8 mouse cellular contexts compared by ENCODE assay signal in genomic region chr17:32505851-32506728, GRCm38 (mm10). TPM values are rescaled to one million over a fixed set of nuclear protein-coding genes. Genes with fewer than 3 reads are reported as not detected.
DNase-seq lines count a peak whose midpoint lies in the region; ATAC-seq and TF ChIP-seq lines count a peak whose summit lies in the region.

Gene Cyp4f17, plus strand, starts transcription at chr17:32506050.

- no peaks in the 10 kb centered on the region for H3K9me3 ChIP-seq in forebrain, embryonic 15.5 days
- no peaks in the 10 kb centered on the region for H3K9me3 ChIP-seq in hindbrain, embryonic 11.5 days (ENCODE audit: control insufficient read depth, low read length)
- no peaks in the 10 kb centered on the region for H3K9me3 ChIP-seq in limb, embryonic 14.5 days (ENCODE audit: control insufficient read depth, low read length)
- H3K9me3 ChIP-seq in midbrain, embryonic 13.5 days = no peaks in the 10 kb centered on the region

- no peaks in the 10 kb centered on the region for H3K36me3 ChIP-seq in forebrain, embryonic 15.5 days
- no peaks in the 10 kb centered on the region for H3K36me3 ChIP-seq in hindbrain, embryonic 11.5 days (ENCODE audit: control insufficient read depth, insufficient read depth, low read length)
- peaks cover 7% of the 10 kb centered on the region for H3K36me3 ChIP-seq in limb, embryonic 14.5 days (ENCODE audit: control insufficient read depth, insufficient read depth, low read length)
- 0 out of 2 replicates have a peak, but pooled peaks cover 3% of the 10 kb centered on the region for H3K36me3 ChIP-seq in midbrain, embryonic 13.5 days

- WGBS in cerebellum, adult 2 months = 4% methylated on average over 30 of the region's 30 CpGs
- WGBS in forebrain, embryonic 15.5 days = under 1% methylated on average over 28 of the region's 30 CpGs
- WGBS in hindbrain, embryonic 11.5 days = under 1% methylated on average over 30 of the region's 30 CpGs
- WGBS in limb, embryonic 14.5 days = under 1% methylated on average over 29 of the region's 30 CpGs
- WGBS in midbrain, embryonic 13.5 days = under 1% methylated on average over 30 of the region's 30 CpGs

- H3K4me1 ChIP-seq in cerebellum, adult 2 months (ENCODE audit: control insufficient read depth, insufficient read depth, low read length) = no peaks in the 10 kb centered on the region; the same call in 1 of the 2 replicates
- peaks cover 20% of the 10 kb centered on the region for H3K4me1 ChIP-seq in forebrain, embryonic 15.5 days
- no peaks in the 10 kb centered on the region; the same call in 1 of the 2 replicates for H3K4me1 ChIP-seq in hindbrain, embryonic 11.5 days (replicated peaks; ENCODE audit: control insufficient read depth, insufficient read depth, low read length)
- H3K4me1 ChIP-seq in limb, embryonic 14.5 days (ENCODE audit: control insufficient read depth, insufficient read depth, low read length) = peaks cover 9% of the 10 kb centered on the region; the same call in 1 of the 2 replicates
- H3K4me1 ChIP-seq in midbrain, embryonic 13.5 days (replicated peaks) = peaks cover 26% of the 10 kb centered on the region

- no peak for TF ChIP-seq CTCF in cerebellum, adult 2 months (IDR thresholded peaks at IDR 0.05; ENCODE audit: borderline replicate concordance, insufficient read depth, low read depth, low read length)

- ATAC-seq in forebrain, embryonic 15.5 days (replicated peaks) = peak; percentile 90
- ATAC-seq in hindbrain, embryonic 11.5 days (ENCODE audit: low FRiP score) = peak; percentile 96
- ATAC-seq in limb, embryonic 14.5 days (ENCODE audit: low FRiP score, low read depth) = peak; percentile 94
- peak; percentile 91 for ATAC-seq in midbrain, embryonic 13.5 days

- peak within 1 kb of the TSS; percentile 39 for H3K4me3 ChIP-seq in cerebellum, adult 2 months (replicated peaks; ENCODE audit: insufficient read depth, low read depth, low read length)
- peak within 1 kb of the TSS; percentile 52 for H3K4me3 ChIP-seq in forebrain, embryonic 15.5 days
- peak within 1 kb of the TSS; percentile 48 for H3K4me3 ChIP-seq in hindbrain, embryonic 11.5 days (ENCODE audit: low read depth, low read length)
- peak within 1 kb of the TSS; percentile 52 for H3K4me3 ChIP-seq in limb, embryonic 14.5 days (replicated peaks; ENCODE audit: low read length)
- peak within 1 kb of the TSS; percentile 54 for H3K4me3 ChIP-seq in midbrain, embryonic 13.5 days (replicated peaks)

- H3K9ac ChIP-seq in forebrain, embryonic 15.5 days (replicated peaks) = peak within 1 kb of the TSS; percentile 53
- H3K9ac ChIP-seq in hindbrain, embryonic 11.5 days (ENCODE audit: low read depth, low read length) = peak within 1 kb of the TSS; percentile 60
- H3K9ac ChIP-seq in limb, embryonic 14.5 days (ENCODE audit: low read depth, low read length, severe bottlenecking) = peak within 1 kb of the TSS; percentile 70
- peak within 1 kb of the TSS; percentile 70 for H3K9ac ChIP-seq in midbrain, embryonic 13.5 days (replicated peaks)

- 0 out of 2 replicates have a peak, but pooled peaks have one; percentile 10 for TF ChIP-seq POLR2A in cerebellum, adult 2 months (IDR thresholded peaks at IDR 0.05; ENCODE audit: borderline replicate concordance, insufficient read depth, low read length)
- TF ChIP-seq POLR2A in limb, embryonic 14.5 days (IDR thresholded peaks at IDR 0.05; ENCODE audit: borderline replicate concordance, extremely low read depth, insufficient read depth, insufficient read length) = peak; percentile 55; the same call in 1 of the 2 replicates

- peak within 1 kb of the TSS; percentile 86 for H3K4me2 ChIP-seq in forebrain, embryonic 15.5 days (replicated peaks)
- peak within 1 kb of the TSS; percentile 85 for H3K4me2 ChIP-seq in hindbrain, embryonic 11.5 days (replicated peaks; ENCODE audit: low read depth, low read length)
- peak within 1 kb of the TSS; percentile 78 for H3K4me2 ChIP-seq in limb, embryonic 14.5 days (replicated peaks; ENCODE audit: low read depth, low read length, severe bottlenecking)
- H3K4me2 ChIP-seq in midbrain, embryonic 13.5 days (replicated peaks) = peak within 1 kb of the TSS; percentile 78

- no peaks in the 10 kb centered on the region for H3K27me3 ChIP-seq in cerebellum, adult 2 months (ENCODE audit: control insufficient read depth, insufficient read depth, low read length)
- H3K27me3 ChIP-seq in forebrain, embryonic 15.5 days = no peaks in the 10 kb centered on the region
- H3K27me3 ChIP-seq in hindbrain, embryonic 11.5 days (ENCODE audit: control insufficient read depth, insufficient read depth, low read length) = no peaks in the 10 kb centered on the region
- no peaks in the 10 kb centered on the region for H3K27me3 ChIP-seq in limb, embryonic 14.5 days (ENCODE audit: control insufficient read depth, insufficient read depth, low read length)
- H3K27me3 ChIP-seq in midbrain, embryonic 13.5 days = no peaks in the 10 kb centered on the region

- DNase-seq in cerebellum, adult 2 months = peak in 1 of 2 experiments; percentile 36
- DNase-seq in cerebellum, adult 11-12 months = no peak
- peak; percentile 64 for DNase-seq in adrenal gland, postnatal 10 days
- DNase-seq in hindbrain, embryonic 11.5 days (ENCODE audit: low spot score) = peak; percentile 71
- DNase-seq in limb, embryonic 14.5 days (ENCODE audit: low spot score) = peak; percentile 61
- DNase-seq in urinary bladder, postnatal 36 days (ENCODE audit: low spot score in 2 of 2) = peak; percentile 26 to 30

- 0 out of 2 replicates have a peak within 1 kb of the TSS, but pooled peaks have one; percentile 9 for H3K27ac ChIP-seq in cerebellum, adult 2 months (ENCODE audit: insufficient read depth, low read length)
- H3K27ac ChIP-seq in forebrain, embryonic 15.5 days (replicated peaks) = peak within 1 kb of the TSS; percentile 73
- H3K27ac ChIP-seq in hindbrain, embryonic 11.5 days (ENCODE audit: low read depth, low read length) = peak within 1 kb of the TSS; percentile 79
- peak within 1 kb of the TSS; percentile 78 for H3K27ac ChIP-seq in limb, embryonic 14.5 days (replicated peaks; ENCODE audit: low read depth, low read length)
- H3K27ac ChIP-seq in midbrain, embryonic 13.5 days = peak within 1 kb of the TSS; percentile 84

RNA-seq across cellular contexts. Expression of gene Cyp4f17, which starts in this region (rescaled TPM):
- polyA plus RNA-seq in cerebellum, adult 2 months (2012; rRNA removed) = 6.8 and 7.8 TPM in 2 replicates
- total RNA-seq in adrenal gland, postnatal 10 days (2021) = 10 to 100 TPM in 1 of 2 experiments, 1 to 10 TPM in 1; 7.2 to 10.6 TPM
- polyA plus RNA-seq in forebrain, embryonic 15.5 days (2015; fragmentation: Nextera tagmentation; extraction: Ambion mirVana) = 7.8 and 8.4 TPM in 2 replicates
- 6.0 and 10.3 TPM in 2 replicates for polyA plus RNA-seq in hindbrain, embryonic 11.5 days (2014; fragmentation: Nextera tagmentation; extraction: Ambion mirVana)
- 16.5 and 26.0 TPM in 2 replicates for polyA plus RNA-seq in limb, embryonic 14.5 days (2012; rRNA removed)
- 7.7 and 11.7 TPM in 2 replicates for polyA plus RNA-seq in limb, embryonic 14.5 days (2014; fragmentation: Nextera tagmentation; extraction: Ambion mirVana)
- polyA plus RNA-seq in midbrain, embryonic 13.5 days (2015; fragmentation: Nextera tagmentation; extraction: Ambion mirVana) = 13.0 and 13.8 TPM in 2 replicates

Comparison
In these comparisons a context has a peak if more than half of its experiments do, and no peak if none do; other contexts are left out.
1. H3K27ac ChIP-seq: peak in every context shown above with its lines; median percentile 84 in midbrain, embryonic 13.5 days; 79 in hindbrain, embryonic 11.5 days; 78 in limb, embryonic 14.5 days; 73 in forebrain, embryonic 15.5 days; 9 in cerebellum, adult 2 months.